Mouse (Mus musculus) ES-E14 (cell line): ENCODE results near the gene Wfdc10.

Source experiments
- HCFC1 ChIP-seq: IDR thresholded peaks from 2 replicates; pipeline ENCODE4 v1.6.1; 2012; ENCODE audit warnings: low read length, inconsistent platforms, borderline replicate concordance; ENCODE audit not compliant: insufficient read depth
- MAFK ChIP-seq: IDR thresholded peaks from 2 replicates; pipeline ENCODE4 v1.6.1; 2014; ENCODE audit warnings: mild to moderate bottlenecking, low read depth, low read length, inconsistent platforms; ENCODE audit not compliant: insufficient read depth
- ZC3H11A ChIP-seq: IDR thresholded peaks from 2 replicates; pipeline ENCODE4 v1.6.1; 2012; ENCODE audit warnings: low read depth, mild to moderate bottlenecking, inconsistent platforms, low read length, borderline replicate concordance
- ZNF384 ChIP-seq: IDR thresholded peaks from 2 replicates; pipeline ENCODE4 v1.6.1; 2012; ENCODE audit warnings: low read depth, low read length, inconsistent platforms

GRCm38 (mm10) chr2:164638696-164639095 is 17.1 kb upstream of the Wfdc10 start, which contains the start of gene Wfdc16:
- no peak for TF ChIP-seq HCFC1
- no peak for TF ChIP-seq ZNF384
- TF ChIP-seq ZC3H11A: no peak
- TF ChIP-seq MAFK: no peak
